Mouse (Mus musculus) thymus, postnatal 4 days (tissue): ENCODE results near the gene Zfp661.

Experiments used
- DNase-seq: peaks from one replicate; pipeline ENCODE4 v3.0.0; 2021

The Zfp661 gene

GRCm38 (mm10) chr2:127550446-127550845, 36.4 kb downstream of the Zfp661 start:
- no peak for DNase-seq

GRCm38 (mm10) chr2:127549711-127550110, 37.2 kb downstream of the Zfp661 start:
- DNase-seq, result no peak

GRCm38 (mm10) chr2:127548342-127549074, 38.4 kb downstream of the Zfp661 start:
- DNase-seq, result no peak

- DNase-seq, result no peak
Observed at GRCm38 (mm10) chr2:127541697-127542096, 45.2 kb downstream of the Zfp661 start.

- no peak for DNase-seq
Observed at GRCm38 (mm10) chr2:127541185-127541584, 45.7 kb downstream of the Zfp661 start, which contains the start of gene Prom2. Gene Prom2 (minus strand): TSS chr2:127541467.

- DNase-seq, result peak; percentile 50
Observed at GRCm38 (mm10) chr2:127539494-127539893, 47.4 kb downstream of the Zfp661 start.

GRCm38 (mm10) chr2:127537548-127537947, 49.3 kb downstream of the Zfp661 start:
- DNase-seq, result no peak

- no peak for DNase-seq
Observed at GRCm38 (mm10) chr2:127535363-127535762, 51.5 kb downstream of the Zfp661 start.

GRCm38 (mm10) chr2:127532379-127532778, 54.5 kb downstream of the Zfp661 start:
- DNase-seq, result peak; percentile 50

- DNase-seq, result no peak
Observed at GRCm38 (mm10) chr2:127531592-127531991, 55.3 kb downstream of the Zfp661 start.

GRCm38 (mm10) chr2:127530418-127530817, 56.5 kb downstream of the Zfp661 start:
- DNase-seq, result no peak

- no peak for DNase-seq
Observed at GRCm38 (mm10) chr2:127525004-127525775, 61.7 kb downstream of the Zfp661 start.
